Mouse (Mus musculus) heart, adult 2 months (tissue): ENCODE results near the gene Anxa11. TPM values are rescaled to one million over a fixed set of nuclear protein-coding genes. Genes with fewer than 3 reads are reported as not detected.

Experiments
- DNase-seq, 2 experiments: peaks; one replicate each; pipeline ENCODE4 v3.0.0; 2021
- H3K27ac ChIP-seq: fragments of 200-600 bp; 2 replicates; pipeline ENCODE4 v1.8.1; 2022
- H3K27me3 ChIP-seq: fragments of 200-500 bp; 2 replicates; pipeline ENCODE4 v1.6.1; 2012; ENCODE audit warnings: mild to moderate bottlenecking, low read length, inconsistent platforms, mixed read lengths; ENCODE audit not compliant: control insufficient read depth, insufficient read depth
- H3K36me3 ChIP-seq: fragments of 200-500 bp; 2 replicates; pipeline ENCODE4 v1.6.1; 2012; ENCODE audit warnings: low read length, inconsistent platforms; ENCODE audit not compliant: control insufficient read depth, insufficient read depth
- H3K4me1 ChIP-seq: fragments of 200-500 bp; 2 replicates; pipeline ENCODE4 v1.6.1; 2011; ENCODE audit warnings: low read length; ENCODE audit not compliant: control insufficient read depth, insufficient read depth
- H3K4me3 ChIP-seq: fragments of 200-600 bp; 2 replicates; pipeline ENCODE4 v1.8.1; 2022
- H3K79me2 ChIP-seq: fragments of 200-500 bp; replicated peaks from 2 replicates; pipeline ENCODE4 v1.6.1; 2012; ENCODE audit warnings: mild to moderate bottlenecking, inconsistent platforms, low read length, moderate library complexity, mixed read lengths; ENCODE audit not compliant: control insufficient read depth, insufficient read depth
- H3K9ac ChIP-seq: fragments of 200-500 bp; 2 replicates; pipeline ENCODE4 v1.6.1; 2012; ENCODE audit warnings: low read depth, mild to moderate bottlenecking, control low read depth, inconsistent platforms, low read length, mixed read lengths
- CTCF ChIP-seq: fragments of 200-600 bp; IDR thresholded peaks from 2 replicates; pipeline ENCODE4 v1.8.1; 2022; ENCODE audit warnings: antibody characterized with exemption, mild to moderate bottlenecking, moderate library complexity
- EP300 ChIP-seq: fragments of 200-500 bp; IDR thresholded peaks from 2 replicates; pipeline ENCODE4 v1.6.1; 2011; ENCODE audit warnings: low read depth, low read length, control low read depth; ENCODE audit not compliant: insufficient read depth
- POLR2A ChIP-seq: fragments of 200-500 bp; IDR thresholded peaks from 2 replicates; pipeline ENCODE4 v1.6.1; 2011; ENCODE audit warnings: mild to moderate bottlenecking, low read depth, low read length, control low read depth; ENCODE audit not compliant: insufficient read depth
- WGBS: fragments of 180-500 bp; shearing (Covaris S2); methylation state at CpG from one replicate; pipeline ENCODE4 v1.1.7; 2018; 5-methylcytosine and 5-hydroxymethylcytosine counted together
- intact Hi-C: fragments of 180-260 bp; cut with DNase I; formaldehyde crosslinking; loops from one replicate; pipeline ENCODE4 v1.15.1; 2025
- polyA plus RNA-seq: library from polyadenylated mRNA; depleted of rRNA; stranded (reverse); fragments of >200 nt; gene quantifications from 2 replicates; pipeline ENCODE4 v1.2.3, GENCODE M21; 2012
- total RNA-seq, 2 experiments: library from RNA; stranded (reverse); gene quantifications; 2 replicates each; pipeline ENCODE4 v1.2.3; 2021

Gene Anxa11
- total and polyA plus RNA-seq, 3 experiments = 74.0 to 82.4 (median 77.9) TPM

DNA sequence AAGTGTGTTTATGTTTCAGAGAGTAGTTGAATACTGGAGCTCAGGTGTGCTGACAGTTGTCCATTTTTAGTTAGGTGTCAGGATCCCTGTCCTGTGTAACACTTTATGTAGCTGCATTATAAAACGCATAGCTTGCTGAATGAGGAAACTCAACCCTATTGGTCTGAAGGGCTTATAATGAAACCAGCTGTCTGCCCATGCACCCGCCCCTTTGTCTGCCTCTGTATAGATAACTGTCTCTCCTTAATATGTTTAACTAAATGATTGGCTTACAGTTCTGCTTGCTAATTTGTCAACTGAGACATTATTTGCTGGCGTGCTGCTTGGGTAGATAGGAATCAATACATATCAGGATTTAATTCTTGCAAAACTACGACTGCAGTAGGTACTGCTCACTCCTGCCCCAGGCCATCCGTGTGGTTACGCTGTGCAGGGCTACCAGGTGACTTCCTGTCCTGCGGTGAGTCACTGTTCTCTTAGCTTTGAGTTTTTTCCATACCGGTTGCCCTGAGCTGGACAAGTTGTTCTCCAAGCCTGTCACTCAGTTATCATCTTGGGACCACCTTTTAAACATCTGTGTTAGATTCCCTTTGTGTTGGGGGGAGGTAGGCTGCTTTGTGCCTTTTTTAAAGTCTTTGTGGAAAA, 13.4 kb downstream of the Anxa11 start:
- no peaks in the 10 kb centered on the region; the same call in 1 of the 2 replicates for H3K36me3 ChIP-seq
- no peak overlapping the region for H3K4me3 ChIP-seq
- 66% methylated on average over 8 of the region's 8 CpGs for WGBS
- no peak overlapping the region for H3K9ac ChIP-seq
- H3K79me2 ChIP-seq = peaks cover 6% of the 10 kb centered on the region
- intact Hi-C loops = no loop called here
- H3K27me3 ChIP-seq = no peaks in the 10 kb centered on the region
- DNase-seq = no peak
- H3K4me1 ChIP-seq = peaks cover 40% of the 10 kb centered on the region
- no peak for TF ChIP-seq CTCF
- TF ChIP-seq EP300 = no peak
- no peak for TF ChIP-seq POLR2A
- no peak overlapping the region for H3K27ac ChIP-seq

DNA sequence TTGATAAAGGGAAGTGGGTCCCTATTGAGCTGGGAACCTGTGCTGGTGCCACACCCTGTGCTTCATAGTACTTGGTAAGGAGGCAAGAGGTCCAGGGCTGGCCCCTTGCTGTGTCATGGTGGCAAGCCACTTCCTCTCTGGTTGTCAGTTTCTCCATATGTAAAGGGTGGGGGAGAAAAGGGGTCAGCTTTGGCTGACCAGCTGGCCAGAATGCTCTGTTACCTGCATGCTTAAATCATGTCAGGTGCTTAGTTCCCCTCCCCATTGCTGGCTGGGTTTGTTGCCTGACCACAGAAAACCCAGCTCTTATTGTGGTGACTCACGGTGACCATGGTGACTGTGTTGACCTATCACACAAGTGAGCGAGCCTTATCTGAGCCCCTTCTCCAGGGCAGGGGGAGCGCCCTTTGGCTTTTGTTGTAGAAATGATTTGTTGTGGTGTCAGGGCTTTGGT, 15.2 kb downstream of the Anxa11 start:
- Histone ChIP-seq H3K36me3 (no peaks in the 10 kb centered on the region; the same call in 1 of the 2 replicates), H3K4me1 (peaks cover 32% of the 10 kb centered on the region), H3K4me3 (no peak overlapping the region), H3K9ac (no peak overlapping the region), H3K27ac (peak overlapping the region; percentile 28), H3K27me3 (no peaks in the 10 kb centered on the region), H3K79me2 (peaks cover 7% of the 10 kb centered on the region; the same call in 1 of the 2 replicates)
- no peak for DNase-seq
- intact Hi-C loops = no loop called here
- WGBS = 53% methylated on average over 3 of the region's 3 CpGs
- no peak for TF ChIP-seq POLR2A
- TF ChIP-seq EP300 = no peak
- no peak for TF ChIP-seq CTCF

GRCm38 (mm10) chr14:25857940-25858339, 16.0 kb downstream of the Anxa11 start:
- no peaks in the 10 kb centered on the region; the same call in 1 of the 2 replicates for H3K36me3 ChIP-seq
- intact Hi-C loops = no loop called here
- H3K27ac ChIP-seq = no peak overlapping the region

DNA sequence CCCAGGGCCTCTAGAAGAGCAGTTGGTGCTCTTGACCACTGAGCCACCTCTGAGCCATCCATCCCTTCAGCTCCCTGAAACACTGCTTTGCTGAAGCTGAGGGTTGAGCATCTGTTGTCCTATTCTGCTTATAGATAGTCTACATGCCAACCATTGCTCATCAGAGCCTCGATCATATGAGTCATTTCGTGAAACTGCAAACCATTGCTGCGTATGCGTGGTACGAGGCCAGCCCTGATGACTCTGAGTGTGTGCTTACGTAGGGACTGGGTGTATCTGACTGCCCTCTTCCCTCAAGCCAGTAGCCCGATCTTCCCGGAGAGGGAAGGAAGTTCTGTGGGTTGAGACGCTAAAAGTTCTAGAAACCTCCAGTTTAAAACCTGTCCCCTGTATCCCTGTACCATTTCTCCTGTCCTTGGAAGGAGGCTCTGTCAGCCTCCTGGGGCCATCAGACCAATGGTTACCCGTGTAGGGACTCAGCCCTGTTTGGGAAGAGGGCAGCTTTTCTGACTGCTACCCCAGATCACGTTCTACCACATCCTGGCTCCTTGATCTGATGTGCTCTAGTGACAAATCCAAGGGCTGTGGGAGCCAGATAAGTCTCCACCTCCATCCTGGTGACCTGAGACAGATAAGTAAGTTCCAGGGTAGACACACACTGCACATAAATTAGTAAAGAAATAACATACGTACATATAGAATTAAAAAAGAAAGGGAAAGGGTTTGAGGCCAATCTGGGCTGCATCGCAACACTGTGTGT, 20.0 kb downstream of the Anxa11 start:
- Histone ChIP-seq H3K36me3 (peaks cover 2% of the 10 kb centered on the region), H3K4me3 (no peak overlapping the region), H3K4me1 (peaks cover 25% of the 10 kb centered on the region), H3K79me2 (peaks cover 5% of the 10 kb centered on the region; the same call in 1 of the 2 replicates), H3K27ac (no peak overlapping the region), H3K27me3 (no peaks in the 10 kb centered on the region), H3K9ac (no peak overlapping the region)
- intact Hi-C loops = no loop called here
- 80% methylated on average over 13 of the region's 13 CpGs for WGBS
- TF ChIP-seq POLR2A = no peak
- TF ChIP-seq EP300 = no peak
- no peak for TF ChIP-seq CTCF
- no peak for DNase-seq

More at GRCm38 (mm10) chr14:25857940-25858339, 16.0 kb downstream of the Anxa11 start:
- TF ChIP-seq EP300 = no peak
- TF ChIP-seq POLR2A = no peak
- no peak for TF ChIP-seq CTCF
- Histone ChIP-seq H3K9ac (no peak overlapping the region), H3K4me1 (peaks cover 28% of the 10 kb centered on the region), H3K79me2 (peaks cover 7% of the 10 kb centered on the region; the same call in 1 of the 2 replicates), H3K27me3 (no peaks in the 10 kb centered on the region), H3K4me3 (no peak overlapping the region)
- no peak for DNase-seq
- 75% methylated on average over 8 of the region's 8 CpGs for WGBS

- H3K27ac ChIP-seq = no peak overlapping the region
Measured at GRCm38 (mm10) chr14:25863721-25864120, 21.8 kb downstream of the Anxa11 start.

More at GRCm38 (mm10) chr14:25863721-25864120, 21.8 kb downstream of the Anxa11 start:
- intact Hi-C loops = no loop called here
- no peak for DNase-seq
- 81% methylated on average over 2 of the region's 2 CpGs for WGBS
- H3K4me3 ChIP-seq = no peak overlapping the region
- H3K27me3 ChIP-seq = no peaks in the 10 kb centered on the region
- peaks cover 3% of the 10 kb centered on the region for H3K36me3 ChIP-seq
- peaks cover 4% of the 10 kb centered on the region; the same call in 1 of the 2 replicates for H3K79me2 ChIP-seq
- peaks cover 27% of the 10 kb centered on the region for H3K4me1 ChIP-seq
- TF ChIP-seq POLR2A (no peak), EP300 (no peak), CTCF (no peak)
- H3K9ac ChIP-seq = no peak overlapping the region
